Mouse (Mus musculus): ENCODE data around the gene Atic.

DNA sequence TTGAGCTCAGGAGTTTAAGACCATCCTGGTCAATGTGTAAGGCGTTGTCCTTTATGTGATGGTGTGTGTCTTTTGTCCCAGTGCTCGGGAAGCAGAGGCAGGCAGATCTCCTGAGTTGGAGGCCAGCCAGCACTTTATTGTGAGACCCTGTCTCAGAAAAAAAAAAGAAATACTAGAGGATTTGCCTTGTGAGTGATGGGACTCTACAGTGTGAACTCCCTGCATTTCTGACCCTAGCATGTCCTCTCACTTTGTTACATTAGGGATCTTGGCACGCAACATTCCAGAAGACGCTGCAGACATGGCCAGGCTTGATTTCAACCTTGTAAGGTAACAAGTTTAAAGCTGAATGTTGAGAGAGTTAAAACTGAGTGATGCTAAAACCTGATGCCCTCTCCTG is 3.7 kb downstream of the Atic start:
- TF ChIP-seq USF1 (IDR thresholded peaks at IDR 0.05; ENCODE audit: low read depth) (no peak), POLR2A (IDR thresholded peaks at IDR 0.05; ENCODE audit: insufficient read length, low read depth) (no peak), POLR2AphosphoS2 (IDR thresholded peaks at IDR 0.05; ENCODE audit: insufficient read length, low read depth) (no peak), E2F4 (IDR thresholded peaks at IDR 0.05; ENCODE audit: insufficient read depth) (no peak), REST (IDR thresholded peaks at IDR 0.05; ENCODE audit: insufficient read depth, insufficient read length) (no peak), MYOG (IDR thresholded peaks at IDR 0.05; ENCODE audit: control insufficient read depth in 1 of 3, insufficient read depth in 1 of 3, insufficient read length in 2 of 3, low read depth in 2 of 3) (no peak), TCF12 (IDR thresholded peaks at IDR 0.05; ENCODE audit: insufficient read depth, poor library complexity, severe bottlenecking) (no peak), MYOD1 (IDR thresholded peaks at IDR 0.05; ENCODE audit: control insufficient read depth in 1 of 3, insufficient read length in 2 of 3, low read depth in 2 of 3) (no peak)

Measured in myocyte (in vitro differentiated cells).